Mouse (Mus musculus): Measurements from ENCODE around the gene Adam19.

DNA sequence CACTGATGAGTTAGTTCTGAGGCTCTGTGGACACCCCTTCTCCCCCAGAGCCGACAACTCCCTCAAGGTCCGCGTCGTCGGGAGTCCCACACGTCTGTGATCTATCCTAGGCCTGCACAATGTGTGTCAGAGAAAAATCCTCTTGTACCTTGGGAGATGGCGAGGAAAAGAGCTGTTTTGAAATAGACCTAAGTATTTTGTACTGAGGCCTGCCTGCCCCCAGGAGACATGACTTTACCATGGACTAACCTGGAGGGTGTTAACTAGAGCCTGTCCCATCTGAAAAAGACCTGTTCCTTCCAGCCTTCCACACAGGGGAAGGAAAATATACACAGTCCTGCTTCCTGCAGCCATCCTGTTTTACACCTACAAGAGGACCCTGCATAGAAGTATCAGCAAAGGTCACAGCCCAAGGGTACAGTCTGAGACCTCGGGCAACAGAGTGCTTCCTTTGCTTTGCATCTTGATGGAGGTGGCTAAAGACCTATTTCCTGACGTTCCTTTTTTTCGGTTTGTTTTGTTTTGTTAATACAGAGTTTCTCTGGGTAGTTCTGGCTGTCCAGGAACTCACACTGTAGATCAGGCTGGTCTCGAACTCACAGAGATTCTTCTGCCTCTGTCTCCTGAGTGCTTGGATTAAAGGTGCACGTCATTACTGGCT is 14.1 kb upstream of the Adam19 start:
- TF ChIP-seq POLR2A (IDR thresholded peaks at IDR 0.05; ENCODE audit: borderline replicate concordance, insufficient read depth, low read length) (no peak), CTCF (IDR thresholded peaks at IDR 0.05; ENCODE audit: borderline replicate concordance, insufficient read depth, low read depth, low read length) (no peak)
